Mouse (Mus musculus) erythroblast, embryonic 14.5 days (primary cell): ENCODE results near the gene Pten. TPM values are rescaled to one million over a fixed set of nuclear protein-coding genes. Genes with fewer than 3 reads are reported as not detected.

Experiments
- H3K27me3 ChIP-seq: 2 replicates; pipeline ENCODE4 v1.6.1; 2012; ENCODE audit warnings: inconsistent platforms; ENCODE audit not compliant: control insufficient read depth
- H3K36me3 ChIP-seq: 2 replicates; pipeline ENCODE4 v1.6.1; 2012; ENCODE audit warnings: mild to moderate bottlenecking, inconsistent platforms; ENCODE audit not compliant: control insufficient read depth
- H3K4me1 ChIP-seq: 2 replicates; pipeline ENCODE4 v1.6.1; 2012; ENCODE audit warnings: inconsistent platforms; ENCODE audit not compliant: control insufficient read depth
- H3K4me3 ChIP-seq: replicated peaks from 2 replicates; pipeline ENCODE3; 2012; ENCODE audit warnings: moderate library complexity, mild to moderate bottlenecking, inconsistent platforms
- H3K9me3 ChIP-seq: 2 replicates; pipeline ENCODE4 v1.6.1; 2012; ENCODE audit warnings: low read length, inconsistent platforms, mixed read lengths; ENCODE audit not compliant: control insufficient read depth
- GATA1 ChIP-seq: IDR thresholded peaks from 2 replicates; pipeline ENCODE4 v1.6.1; 2012; ENCODE audit warnings: low read length, inconsistent platforms, mixed read lengths
- TAL1 ChIP-seq: IDR thresholded peaks from 3 replicates; pipeline ENCODE4 v1.6.1; 2012; ENCODE audit warnings: low read length, inconsistent platforms, mixed read lengths
- polyA plus RNA-seq: library from polyadenylated mRNA; stranded (reverse); fragments of >175 nt; gene quantifications from 2 replicates; pipeline ENCODE4 v1.2.3, GENCODE M21; 2012

Pten gene
- polyA plus RNA-seq, result 0.32 and 0.36 TPM in 2 replicates

DNA sequence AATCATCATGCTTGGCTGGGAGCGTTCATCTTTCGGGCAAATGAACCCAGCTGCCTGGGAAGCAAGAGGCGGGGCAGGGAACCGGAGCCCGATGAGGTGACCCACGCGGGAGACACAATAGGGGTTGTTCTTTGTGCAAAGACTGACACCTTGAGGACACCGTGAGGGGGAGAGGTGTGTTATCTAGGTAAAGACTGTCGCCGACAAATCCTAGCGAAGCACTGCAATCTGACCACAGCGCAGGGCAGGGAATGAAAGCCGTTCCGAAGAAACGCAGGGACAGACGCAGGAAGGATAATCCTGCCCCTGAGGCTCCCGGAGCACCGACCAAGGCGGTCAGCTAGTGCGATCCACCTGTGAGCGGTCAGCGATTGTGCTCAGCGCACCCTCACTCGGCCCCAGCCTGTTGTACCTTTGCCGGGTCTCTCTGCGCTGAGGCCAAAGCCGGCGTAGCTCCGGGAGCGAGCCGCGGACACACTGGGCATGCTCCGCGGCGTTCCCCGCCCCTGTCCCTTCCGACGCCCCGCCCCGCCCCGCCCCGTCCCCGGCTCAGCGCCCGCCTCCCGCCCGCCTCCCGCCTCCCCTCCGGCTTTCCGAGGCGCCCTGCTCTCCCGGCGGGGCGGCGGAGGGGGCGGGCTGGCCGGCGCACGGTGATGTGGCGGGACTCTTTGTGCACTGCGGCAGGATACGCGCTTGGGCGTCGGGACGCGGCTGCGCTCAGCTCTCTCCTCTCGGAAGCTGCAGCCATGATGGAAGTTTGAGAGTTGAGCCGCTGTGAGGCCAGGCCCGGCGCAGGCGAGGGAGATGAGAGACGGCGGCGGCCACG lies at the start of gene Pten:
TSS of gene Pten (plus strand) at position 598 of the 826 bp plus-strand sequence.
- Histone ChIP-seq H3K27me3 (peaks cover 24% of the 10 kb centered on the region), H3K4me3 (peak within 1 kb of the TSS; percentile 87), H3K9me3 (no peaks in the 10 kb centered on the region), H3K36me3 (no peaks in the 10 kb centered on the region; the same call in 1 of the 2 replicates), H3K4me1 (peaks cover 48% of the 10 kb centered on the region)
- TF ChIP-seq GATA1, result no peak
- TF ChIP-seq TAL1, result no peak

DNA sequence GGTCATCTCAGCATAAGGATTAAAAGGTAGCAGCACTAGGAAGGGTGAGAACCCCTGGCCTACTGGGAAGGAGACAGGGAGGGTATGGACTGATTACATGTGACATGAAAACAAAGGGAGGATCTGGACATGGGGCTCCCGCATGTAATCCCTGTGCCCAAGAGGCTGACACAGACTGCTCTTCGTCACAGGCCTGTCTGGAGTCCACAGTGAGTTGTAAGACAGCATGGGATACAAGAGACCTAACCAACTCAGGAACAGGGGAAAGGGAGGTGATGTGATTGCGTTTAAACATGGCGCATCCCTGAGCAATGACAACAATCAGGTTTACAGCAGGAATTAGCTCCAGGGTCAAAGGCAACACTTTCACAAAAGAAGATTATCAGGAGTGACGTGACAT lies 48.3 kb upstream of the Pten start:
- Histone ChIP-seq H3K4me3 (no peak overlapping the region), H3K9me3 (no peaks in the 10 kb centered on the region), H3K36me3 (peaks cover 28% of the 10 kb centered on the region), H3K27me3 (no peaks in the 10 kb centered on the region), H3K4me1 (peaks cover 32% of the 10 kb centered on the region)
- no peak for TF ChIP-seq TAL1
- TF ChIP-seq GATA1, result no peak

DNA sequence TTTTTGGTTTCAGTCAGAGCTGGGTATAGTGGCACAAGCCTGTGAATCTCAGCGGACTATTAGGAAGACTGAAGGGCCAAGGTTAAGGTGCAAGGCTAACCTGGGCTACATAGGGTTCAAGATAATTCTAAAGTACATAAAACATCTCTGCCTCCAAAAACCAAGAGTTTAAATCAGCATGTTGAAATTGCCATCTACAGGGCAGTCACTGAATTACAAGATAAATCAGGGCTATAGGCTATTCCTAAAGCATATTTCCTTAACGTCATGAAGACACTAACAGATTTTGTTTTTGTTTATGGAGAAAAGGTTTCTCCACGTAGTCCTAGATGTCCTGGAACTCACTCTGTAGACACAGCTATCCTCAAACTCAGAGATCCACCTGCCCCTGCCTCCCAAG lies 47.0 kb upstream of the Pten start:
- Histone ChIP-seq H3K27me3 (no peaks in the 10 kb centered on the region), H3K4me3 (no peak overlapping the region), H3K4me1 (peaks cover 37% of the 10 kb centered on the region), H3K36me3 (peaks cover 16% of the 10 kb centered on the region), H3K9me3 (no peaks in the 10 kb centered on the region)
- TF ChIP-seq TAL1, result no peak
- TF ChIP-seq GATA1, result no peak

DNA sequence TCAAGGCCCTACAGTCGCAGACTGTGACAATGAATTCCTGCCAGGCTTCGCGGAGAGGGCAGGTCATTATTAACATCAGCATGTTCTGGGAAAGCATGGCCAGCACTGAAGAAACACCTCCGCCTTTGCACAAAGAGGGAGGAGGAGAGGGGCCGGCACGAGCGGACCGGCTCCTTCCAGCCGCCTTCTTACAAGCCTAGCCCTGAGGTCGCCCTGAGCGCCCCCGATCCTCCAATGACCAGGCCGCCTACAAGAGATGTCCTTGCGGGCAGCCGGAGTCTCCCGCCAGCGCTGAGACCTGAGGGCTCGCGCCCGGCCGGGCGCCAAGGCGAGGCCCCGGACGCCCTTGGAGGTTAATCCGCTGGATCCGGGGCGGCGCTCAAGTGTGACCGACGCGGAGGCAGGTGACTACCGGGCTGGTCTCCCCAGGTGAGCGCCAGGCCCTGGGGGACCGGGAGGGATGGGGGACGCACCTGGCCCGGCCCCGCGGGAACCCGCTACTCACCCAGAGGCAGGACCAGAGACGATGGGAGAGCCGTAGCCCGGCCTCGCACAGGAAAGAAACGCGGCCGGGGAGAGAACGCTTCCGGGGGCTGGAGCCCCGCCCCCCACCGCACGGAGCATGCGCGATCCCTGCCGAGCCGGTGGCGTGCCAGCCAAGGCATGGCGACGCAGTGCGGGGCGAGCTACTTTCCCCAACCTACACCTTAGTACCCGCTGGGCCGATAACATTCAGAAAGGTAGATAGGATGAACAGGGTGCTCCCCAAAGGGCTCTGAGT lies 45.3 kb upstream of the Pten start:
- Histone ChIP-seq H3K4me1 (peaks cover 41% of the 10 kb centered on the region), H3K36me3 (peaks cover 5% of the 10 kb centered on the region), H3K27me3 (no peaks in the 10 kb centered on the region), H3K9me3 (no peaks in the 10 kb centered on the region), H3K4me3 (peak overlapping the region; percentile 94)
- no peak for TF ChIP-seq GATA1
- no peak for TF ChIP-seq TAL1

DNA sequence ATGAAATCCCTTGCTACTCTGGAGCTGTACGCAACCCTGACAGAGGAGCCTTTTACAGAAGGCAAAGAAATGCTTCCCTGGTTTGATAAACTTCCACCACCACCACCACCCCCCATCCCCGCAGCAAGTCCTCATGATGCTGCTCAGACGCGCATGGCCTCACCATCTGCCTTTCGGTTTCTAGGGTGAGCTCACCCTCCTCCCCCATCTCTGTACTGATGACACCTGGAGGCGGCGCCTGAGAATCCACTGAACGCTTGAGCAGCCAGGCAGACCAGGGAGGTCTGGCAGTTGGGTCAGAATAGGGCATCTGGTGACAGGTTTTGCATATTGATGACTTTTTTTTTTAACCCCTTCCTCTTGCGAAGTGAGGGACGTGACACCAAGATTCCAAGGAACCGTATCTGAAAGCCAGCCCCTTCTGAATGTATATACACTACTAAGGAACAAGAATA lies 44.7 kb upstream of the Pten start:
- H3K27me3 ChIP-seq, result no peaks in the 10 kb centered on the region
- H3K36me3 ChIP-seq, result peaks cover 5% of the 10 kb centered on the region
- TF ChIP-seq GATA1 (no peak), TAL1 (no peak)
- H3K4me3 ChIP-seq, result peak overlapping the region; percentile 94
- H3K4me1 ChIP-seq, result peaks cover 41% of the 10 kb centered on the region
- no peaks in the 10 kb centered on the region for H3K9me3 ChIP-seq

DNA sequence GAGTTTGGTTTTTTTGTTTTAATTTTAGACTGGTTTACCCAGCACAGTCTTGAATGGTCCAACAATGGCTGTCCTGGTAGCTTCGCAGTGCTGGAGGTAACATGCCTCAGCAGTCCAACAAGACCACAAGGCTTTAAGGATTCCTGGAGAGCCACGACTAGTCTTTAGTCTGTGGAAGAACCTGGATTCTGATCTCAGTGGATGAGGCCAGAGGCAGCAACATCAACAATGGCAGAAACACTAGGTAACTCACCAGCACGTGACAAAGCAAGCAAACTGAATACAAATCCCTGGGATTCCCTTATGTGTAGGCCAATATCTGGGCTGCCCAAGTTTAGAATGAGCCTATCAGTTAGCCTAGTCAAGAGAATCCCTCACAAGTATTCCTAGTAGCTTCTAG lies 43.8 kb upstream of the Pten start:
- no peaks in the 10 kb centered on the region for H3K27me3 ChIP-seq
- no peaks in the 10 kb centered on the region for H3K9me3 ChIP-seq
- H3K4me1 ChIP-seq, result peaks cover 41% of the 10 kb centered on the region
- no peak overlapping the region for H3K4me3 ChIP-seq
- peaks cover 5% of the 10 kb centered on the region for H3K36me3 ChIP-seq
- no peak for TF ChIP-seq GATA1
- no peak for TF ChIP-seq TAL1

DNA sequence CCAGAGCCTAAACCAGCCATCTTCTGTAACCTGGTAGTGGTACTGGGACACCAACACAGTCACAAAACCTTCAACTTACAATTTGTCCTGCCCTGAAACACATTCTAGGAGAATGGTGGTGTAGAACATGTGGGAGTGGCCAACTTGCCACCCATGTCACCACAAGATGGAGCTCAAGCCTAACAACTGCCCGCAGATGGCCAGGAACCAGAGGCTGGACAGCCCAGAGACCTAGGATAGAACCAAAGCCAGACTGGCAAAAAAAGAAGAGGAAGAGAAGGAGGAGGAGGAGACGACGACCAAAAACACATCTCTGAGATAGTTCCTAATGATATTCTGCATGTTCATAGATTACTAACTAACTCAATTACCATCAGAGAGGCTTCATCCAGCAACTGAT lies 42.1 kb upstream of the Pten start:
- Histone ChIP-seq H3K4me1 (peaks cover 37% of the 10 kb centered on the region), H3K27me3 (no peaks in the 10 kb centered on the region), H3K36me3 (no peaks in the 10 kb centered on the region), H3K9me3 (no peaks in the 10 kb centered on the region), H3K4me3 (no peak overlapping the region)
- no peak for TF ChIP-seq GATA1
- TF ChIP-seq TAL1, result no peak

DNA sequence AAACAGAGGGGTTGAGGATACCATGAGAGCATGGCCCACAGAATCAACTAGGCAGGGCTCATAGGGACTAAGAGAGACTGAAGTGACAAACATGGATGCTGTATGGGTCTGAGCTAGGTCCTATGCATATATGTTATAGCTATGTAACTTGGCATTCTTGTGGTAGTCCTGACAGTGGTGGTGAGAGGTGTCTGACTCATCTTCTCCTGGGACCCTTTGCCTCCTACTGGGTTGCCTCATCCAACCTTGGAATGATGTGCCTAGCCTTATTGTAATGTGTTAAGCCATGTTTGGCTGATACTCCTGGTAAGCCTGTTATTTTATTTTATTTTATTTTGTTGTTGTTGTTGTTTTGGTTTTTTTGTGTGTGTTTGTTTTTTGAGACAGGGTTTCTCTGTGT lies 41.6 kb upstream of the Pten start:
- TF ChIP-seq TAL1 (no peak), GATA1 (no peak)
- no peaks in the 10 kb centered on the region for H3K27me3 ChIP-seq
- no peak overlapping the region for H3K4me3 ChIP-seq
- peaks cover 32% of the 10 kb centered on the region for H3K4me1 ChIP-seq
- no peaks in the 10 kb centered on the region for H3K36me3 ChIP-seq
- H3K9me3 ChIP-seq, result no peaks in the 10 kb centered on the region

DNA sequence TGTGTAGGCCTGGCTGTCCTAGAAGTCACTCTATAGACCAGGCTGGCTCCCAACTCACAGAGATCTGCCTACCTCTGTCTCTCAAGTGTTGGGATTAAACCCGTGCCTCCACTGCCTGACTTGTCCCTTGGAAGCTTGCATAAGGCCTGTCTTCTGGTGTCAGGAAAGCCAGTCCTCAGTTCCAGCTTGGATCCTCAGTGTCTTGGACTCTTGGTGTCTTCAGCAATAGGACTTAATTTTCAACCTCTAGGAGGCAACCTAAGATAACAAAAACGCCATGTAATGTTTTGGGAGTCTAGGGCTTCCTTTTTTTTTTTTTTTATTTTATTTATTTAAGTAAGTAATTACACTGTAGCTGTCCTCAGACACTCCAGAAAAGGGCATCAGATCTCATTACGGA lies 39.7 kb upstream of the Pten start:
- H3K9me3 ChIP-seq, result no peaks in the 10 kb centered on the region
- no peaks in the 10 kb centered on the region for H3K27me3 ChIP-seq
- H3K36me3 ChIP-seq, result no peaks in the 10 kb centered on the region
- TF ChIP-seq TAL1 (no peak), GATA1 (no peak)
- H3K4me3 ChIP-seq, result no peak overlapping the region
- peaks cover 17% of the 10 kb centered on the region for H3K4me1 ChIP-seq
